Mouse (Mus musculus): Measurements from ENCODE around the gene Gm44805. TPM values are rescaled to one million over a fixed set of nuclear protein-coding genes. Genes with fewer than 3 reads are reported as not detected.

Gene Gm44805
- polyA plus RNA-seq, 2 experiments: 3.3 to 48.5 TPM

- WGBS (ENCODE audit: insufficient replicate concordance): 48% methylated on average over 12 of the region's 12 CpGs
- TF ChIP-seq CTCF (IDR thresholded peaks at IDR 0.05; ENCODE audit: low read depth) (no peak), EP300 (IDR thresholded peaks at IDR 0.05; ENCODE audit: low read depth) (no peak)
- H3K9ac ChIP-seq (replicated peaks): no peak overlapping the region
- peaks cover 11% of the 10 kb centered on the region for H3K36me3 ChIP-seq (replicated peaks; ENCODE audit: control insufficient read depth, insufficient read depth, low read depth)
- no peak overlapping the region; the same call in 1 of the 2 replicates for H3K27ac ChIP-seq
- no peak for DNase-seq (ENCODE audit: low read depth in 3 of 3, low spot score in 3 of 3)
- H3K4me1 ChIP-seq (replicated peaks; ENCODE audit: control insufficient read depth in 2 of 2, insufficient read depth in 2 of 2, low read length in 1 of 2): peaks cover 8 to 29% of the 10 kb centered on the region in 2 experiments
- peak overlapping the region; percentile 16; the same call in 1 of the 2 replicates for H3K4me2 ChIP-seq (ENCODE audit: low read depth)
- H3K4me3 ChIP-seq (ENCODE audit: insufficient read depth in 1 of 2, low read depth in 2 of 2, low read length in 2 of 2): no peak overlapping the region
- no peaks in the 10 kb centered on the region for H3K27me3 ChIP-seq (ENCODE audit: control insufficient read depth, insufficient read depth, low read length)
- ATAC-seq (ENCODE audit: insufficient read depth): peak; percentile 17; the same call in 1 of the 2 replicates
- no peaks in the 10 kb centered on the region for H3K9me3 ChIP-seq (ENCODE audit: control insufficient read depth, low read length)
Measured at GRCm38 (mm10) chr7:19700299-19701068, 19.3 kb upstream of the Gm44805 start.

- peaks cover 15 to 36% of the 10 kb centered on the region in 2 experiments for H3K4me1 ChIP-seq (replicated peaks; ENCODE audit: control insufficient read depth in 2 of 2, insufficient read depth in 2 of 2, low read length in 1 of 2)
Measured at GRCm38 (mm10) chr7:19699827-19700148, 18.6 kb upstream of the Gm44805 start.

GRCm38 (mm10) chr7:19698907-19699826, 17.9 kb upstream of the Gm44805 start, which contains the start of gene Apoe:
Gene Apoe, minus strand, starts transcription at chr7:19699188.
- Histone ChIP-seq H3K9ac (replicated peaks) (peak within 1 kb of the TSS; percentile 45), H3K27ac (peak within 1 kb of the TSS; percentile 7; the same call in 1 of the 2 replicates), H3K4me2 (ENCODE audit: low read depth) (peak within 1 kb of the TSS; percentile 52), H3K9me3 (ENCODE audit: control insufficient read depth, low read length) (no peaks in the 10 kb centered on the region), H3K4me3 (ENCODE audit: insufficient read depth in 1 of 2, low read depth in 2 of 2, low read length in 2 of 2) (peak within 1 kb of the TSS; percentile 54 to 66), H3K36me3 (replicated peaks; ENCODE audit: control insufficient read depth, insufficient read depth, low read depth) (peaks cover 11% of the 10 kb centered on the region), H3K4me1 (replicated peaks; ENCODE audit: control insufficient read depth in 2 of 2, insufficient read depth in 2 of 2, low read length in 1 of 2) (peaks cover 20 to 42% of the 10 kb centered on the region in 2 experiments), H3K27me3 (ENCODE audit: control insufficient read depth, insufficient read depth, low read length) (no peaks in the 10 kb centered on the region)
- no peak; the same call in 1 of the 2 replicates for TF ChIP-seq CTCF (IDR thresholded peaks at IDR 0.05; ENCODE audit: low read depth)
- TF ChIP-seq EP300 (IDR thresholded peaks at IDR 0.05; ENCODE audit: low read depth): no peak
- 2% methylated on average over 20 of the region's 20 CpGs for WGBS (ENCODE audit: insufficient replicate concordance)
- DNase-seq (ENCODE audit: low read depth in 3 of 3, low spot score in 3 of 3): no peak
- peak; percentile 52 for ATAC-seq (ENCODE audit: insufficient read depth)

More at GRCm38 (mm10) chr7:19699827-19700148, 18.6 kb upstream of the Gm44805 start:
- Histone ChIP-seq H3K4me3 (ENCODE audit: insufficient read depth in 1 of 2, low read depth in 2 of 2, low read length in 2 of 2) (no peak overlapping the region), H3K27me3 (ENCODE audit: control insufficient read depth, insufficient read depth, low read length) (no peaks in the 10 kb centered on the region), H3K4me2 (ENCODE audit: low read depth) (no peak overlapping the region), H3K9ac (replicated peaks) (no peak overlapping the region), H3K27ac (no peak overlapping the region), H3K9me3 (ENCODE audit: control insufficient read depth, low read length) (no peaks in the 10 kb centered on the region), H3K36me3 (replicated peaks; ENCODE audit: control insufficient read depth, insufficient read depth, low read depth) (peaks cover 11% of the 10 kb centered on the region)
- DNase-seq (ENCODE audit: low read depth in 3 of 3, low spot score in 3 of 3) (no peak), ATAC-seq (ENCODE audit: insufficient read depth) (no peak)
- TF ChIP-seq CTCF (IDR thresholded peaks at IDR 0.05; ENCODE audit: low read depth) (no peak), EP300 (IDR thresholded peaks at IDR 0.05; ENCODE audit: low read depth) (no peak)
- 42% methylated on average over 4 of the region's 4 CpGs for WGBS (ENCODE audit: insufficient replicate concordance)

- peaks cover 20 to 49% of the 10 kb centered on the region in 2 experiments for H3K4me1 ChIP-seq (replicated peaks; ENCODE audit: control insufficient read depth in 2 of 2, insufficient read depth in 2 of 2, low read length in 1 of 2)
- peak overlapping the region; percentile 52 for H3K4me2 ChIP-seq (ENCODE audit: low read depth)
- peak overlapping the region; percentile 45 for H3K9ac ChIP-seq (replicated peaks)
- 2% methylated on average over 28 of the region's 28 CpGs for WGBS (ENCODE audit: insufficient replicate concordance)
- H3K9me3 ChIP-seq (ENCODE audit: control insufficient read depth, low read length): no peaks in the 10 kb centered on the region
- TF ChIP-seq EP300 (IDR thresholded peaks at IDR 0.05; ENCODE audit: low read depth) (no peak), CTCF (IDR thresholded peaks at IDR 0.05; ENCODE audit: low read depth) (peak; percentile 52; the same call in 1 of the 2 replicates)
- DNase-seq (ENCODE audit: low read depth in 3 of 3, low spot score in 3 of 3): no peak
- H3K36me3 ChIP-seq (replicated peaks; ENCODE audit: control insufficient read depth, insufficient read depth, low read depth): peaks cover 11% of the 10 kb centered on the region
- no peaks in the 10 kb centered on the region for H3K27me3 ChIP-seq (ENCODE audit: control insufficient read depth, insufficient read depth, low read length)
- ATAC-seq (ENCODE audit: insufficient read depth): no peak
- H3K27ac ChIP-seq: no peak overlapping the region
- peak overlapping the region; percentile 54 to 66 for H3K4me3 ChIP-seq (ENCODE audit: insufficient read depth in 1 of 2, low read depth in 2 of 2, low read length in 2 of 2)
Measured at GRCm38 (mm10) chr7:19697949-19698906, 17.0 kb upstream of the Gm44805 start.
